Comparison of ENCODE assay signal across 30 mouse cellular contexts in the genomic region with DNA sequence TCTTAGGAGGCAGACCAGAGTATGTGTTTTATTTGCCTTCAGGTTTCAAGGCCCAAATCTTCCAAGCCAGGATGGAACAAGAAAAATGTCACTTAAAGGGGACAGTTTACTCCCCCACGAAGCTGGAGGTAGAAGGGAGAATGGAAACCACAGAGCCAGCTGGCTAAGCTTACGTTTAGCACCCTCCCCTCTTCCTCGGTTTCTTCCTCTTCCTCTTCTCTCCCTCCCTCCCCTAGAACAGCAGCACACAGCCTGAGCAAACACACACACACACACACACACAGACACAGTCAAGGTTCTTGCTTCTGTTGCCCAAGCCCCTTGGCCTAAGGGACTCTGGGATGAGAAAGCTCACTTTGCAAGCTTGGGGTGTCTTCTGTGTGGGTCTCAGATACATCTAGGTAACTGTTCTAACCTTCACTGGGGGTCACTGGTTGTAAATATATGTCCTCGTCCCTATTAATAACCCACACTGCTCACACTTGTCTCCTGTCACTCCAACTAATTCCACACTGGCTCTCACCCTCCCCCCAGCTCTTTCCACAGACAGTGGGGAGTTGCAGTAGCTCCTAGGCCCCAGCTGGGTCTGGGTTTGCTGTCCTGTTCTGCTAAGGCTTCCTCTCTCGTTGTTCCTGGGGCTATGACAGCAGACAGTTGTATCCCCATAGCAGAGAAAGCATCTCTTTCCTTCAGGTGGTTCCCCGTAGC. TPM values are rescaled to one million over a fixed set of nuclear protein-coding genes. Genes with fewer than 3 reads are reported as not detected.
A peak's percentile ranks its signal among the peaks of the same experiment; 100 is the strongest.
DNase-seq lines count a peak whose midpoint lies in the region; ATAC-seq and TF ChIP-seq lines count a peak whose summit lies in the region.
"Had no signal": no experiment of that assay in that cellular context is flagged by ENCODE, and none has a peak within 500 bp of the region (broad histone marks: within the 10 kb centered on the region; RNA-seq: fewer than 3 reads in every experiment).

No protein-coding gene starts in this region.

- H3K27me3 ChIP-seq in embryonic facial prominence, embryonic 14.5 days (replicated peaks; ENCODE audit: control insufficient read depth, insufficient read depth, low read length) = no peaks in the 10 kb centered on the region
- no peaks in the 10 kb centered on the region for H3K27me3 ChIP-seq in liver, embryonic 11.5 days (replicated peaks; ENCODE audit: control insufficient read depth, insufficient read depth, low read length)
- H3K27me3 ChIP-seq: midbrain, embryonic 12.5 days had no signal

- intact Hi-C loops in gastrocnemius, adult 2 months (cut with DNase I) = no loop called here

- no peaks in the 10 kb centered on the region for H3K36me3 ChIP-seq in embryonic facial prominence, embryonic 14.5 days (ENCODE audit: control insufficient read depth, insufficient read depth, low read length)
- no peaks in the 10 kb centered on the region for H3K36me3 ChIP-seq in liver, embryonic 11.5 days (ENCODE audit: control insufficient read depth, insufficient read depth, low read length)
- H3K36me3 ChIP-seq: forebrain, embryonic 10.5 days; G1E; midbrain, embryonic 12.5 days; neural tube, embryonic 13.5 days had no signal

- peak overlapping the region; percentile 73 for H3K27ac ChIP-seq in gastrocnemius, adult 2 months
- no peak overlapping the region for H3K27ac ChIP-seq in embryonic facial prominence, embryonic 14.5 days (replicated peaks; ENCODE audit: low read depth, low read length)
- no peak overlapping the region for H3K27ac ChIP-seq in liver, embryonic 11.5 days (ENCODE audit: low read depth, low read length)
- H3K27ac ChIP-seq: forebrain, embryonic 10.5 days; hindbrain, embryonic 14.5 days; kidney, postnatal 0 days; left cerebral cortex, adult 2 months; macrophage; midbrain, embryonic 12.5 days; neural tube, embryonic 13.5 days had no signal

- H3K4me2 ChIP-seq in embryonic facial prominence, embryonic 14.5 days (ENCODE audit: low read depth, low read length) = no peak overlapping the region
- no peak overlapping the region for H3K4me2 ChIP-seq in liver, embryonic 11.5 days
- H3K4me2 ChIP-seq: hindbrain, embryonic 14.5 days; midbrain, embryonic 12.5 days; neural tube, embryonic 13.5 days had no signal

- H3K4me1 ChIP-seq in embryonic facial prominence, embryonic 14.5 days (ENCODE audit: control insufficient read depth, insufficient read depth, low read length) = no peaks in the 10 kb centered on the region
- no peaks in the 10 kb centered on the region for H3K4me1 ChIP-seq in liver, embryonic 11.5 days (replicated peaks; ENCODE audit: control insufficient read depth, insufficient read depth, low read length)
- H3K4me1 ChIP-seq: forebrain, embryonic 10.5 days; midbrain, embryonic 12.5 days; neural tube, embryonic 13.5 days had no signal

- no peak overlapping the region for H3K9ac ChIP-seq in embryonic facial prominence, embryonic 14.5 days (ENCODE audit: low read depth, low read length)
- H3K9ac ChIP-seq in liver, embryonic 11.5 days (ENCODE audit: low read depth, low read length) = no peak overlapping the region
- H3K9ac ChIP-seq: hindbrain, embryonic 14.5 days; liver, postnatal 0 days; midbrain, embryonic 12.5 days; neural tube, embryonic 13.5 days had no signal

- H3K4me3 ChIP-seq in gastrocnemius, adult 2 months = no peak overlapping the region; the same call in 1 of the 2 replicates
- H3K4me3 ChIP-seq in embryonic facial prominence, embryonic 14.5 days (ENCODE audit: low read depth, low read length) = no peak overlapping the region
- H3K4me3 ChIP-seq in liver, embryonic 11.5 days (ENCODE audit: low read depth, low read length) = no peak overlapping the region
- H3K4me3 ChIP-seq: forebrain, embryonic 10.5 days; left cerebral cortex, adult 2 months; midbrain, embryonic 12.5 days; neural tube, embryonic 13.5 days had no signal

- no peak for ATAC-seq in embryonic facial prominence, embryonic 14.5 days (ENCODE audit: low read depth)
- ATAC-seq in liver, embryonic 11.5 days (replicated peaks; ENCODE audit: low FRiP score) = no peak
- ATAC-seq: forebrain, embryonic 16.5 days; inflammation-experienced regulatory T-cells, adult 6 months; liver, postnatal 0 days; lung, postnatal 0 days had no signal

- WGBS in embryonic facial prominence, embryonic 14.5 days = 60% methylated on average over 6 of the region's 6 CpGs
- 53% methylated on average over 6 of the region's 6 CpGs for WGBS in liver, embryonic 11.5 days

- TF ChIP-seq CTCF in gastrocnemius, adult 2 months (IDR thresholded peaks at IDR 0.05) = no peak

- DNase-seq in gastrocnemius, adult 2 months = peak; percentile 31
- DNase-seq in gastrocnemius, adult 8-10 months (ENCODE audit: low spot score in 2 of 2) = no peak
- peak; percentile 74 for DNase-seq in 416B (ENCODE audit: low read depth)
- peak; percentile 4 for DNase-seq in embryonic facial prominence, embryonic 14.5 days (ENCODE audit: low spot score)
- DNase-seq in thymus, postnatal 0 days (ENCODE audit: low spot score) = peak; percentile 46
- DNase-seq in liver, embryonic 11.5 days (ENCODE audit: low spot score) = no peak
- DNase-seq in adrenal gland, postnatal 14 days = no peak
- no peak for DNase-seq in yolk sac, embryonic 10.5 days (ENCODE audit: low spot score)
- DNase-seq: adrenal gland, adult 2 months; cerebellum, adult 18-20 months; cerebellum, postnatal 25 days; embryo, embryonic 11 days; gastrocnemius, postnatal 25 days; heart, postnatal 14 days; kidney, adult 2 months; left cerebral cortex, postnatal 4 days; liver, postnatal 0 days; retina, postnatal 1 day; right cerebral cortex, postnatal 25 days had no signal

- no peaks in the 10 kb centered on the region for H3K9me3 ChIP-seq in embryonic facial prominence, embryonic 14.5 days (ENCODE audit: control insufficient read depth, low read length)
- no peaks in the 10 kb centered on the region for H3K9me3 ChIP-seq in liver, embryonic 11.5 days (ENCODE audit: control insufficient read depth, low read length)
- H3K9me3 ChIP-seq: forebrain, embryonic 10.5 days; G1E; midbrain, embryonic 12.5 days; neural tube, embryonic 13.5 days had no signal

RNA-seq across cellular contexts. Expression of a gene that starts 11.7 kb away (rescaled TPM):
- under 1 TPM; 0.08 to 0.10 TPM for total RNA-seq in gastrocnemius, adult 2 months (2021)
- total RNA-seq in gastrocnemius, adult 8-10 months (2022) = under 1 TPM; 0.07 to 0.22 (median 0.12) TPM
- polyA plus RNA-seq in embryonic facial prominence, embryonic 14.5 days (2014; fragmentation: Nextera tagmentation; extraction: Ambion mirVana) = 1.1 and 1.5 TPM in 2 replicates
- polyA plus RNA-seq in thymus, postnatal 0 days (2015; fragmentation: Nextera tagmentation; extraction: Ambion mirVana) = 0.21 and 0.29 TPM in 2 replicates
- polyA plus RNA-seq in liver, embryonic 11.5 days (2014; fragmentation: Nextera tagmentation; extraction: Ambion mirVana) = 0.13 and 0.32 TPM in 2 replicates
- 1.0 and 2.0 TPM in 2 replicates for total RNA-seq in adrenal gland, postnatal 14 days (2021)
- polyA plus RNA-seq: G1E had no signal

Comparison
In these comparisons a context has a peak if more than half of its experiments do, and no peak if none do; other contexts are left out.
1. DNase-seq: peak in gastrocnemius, adult 2 months (single experiment), 416B (single experiment), embryonic facial prominence, embryonic 14.5 days (single experiment) and thymus, postnatal 0 days (single experiment); none in gastrocnemius, adult 8-10 months (0 of 2), liver, embryonic 11.5 days (single experiment), adrenal gland, postnatal 14 days (single experiment) and yolk sac, embryonic 10.5 days (single experiment).